Mouse (Mus musculus): ENCODE measurements around the gene Tex261.

Tex261 gene

DNA sequence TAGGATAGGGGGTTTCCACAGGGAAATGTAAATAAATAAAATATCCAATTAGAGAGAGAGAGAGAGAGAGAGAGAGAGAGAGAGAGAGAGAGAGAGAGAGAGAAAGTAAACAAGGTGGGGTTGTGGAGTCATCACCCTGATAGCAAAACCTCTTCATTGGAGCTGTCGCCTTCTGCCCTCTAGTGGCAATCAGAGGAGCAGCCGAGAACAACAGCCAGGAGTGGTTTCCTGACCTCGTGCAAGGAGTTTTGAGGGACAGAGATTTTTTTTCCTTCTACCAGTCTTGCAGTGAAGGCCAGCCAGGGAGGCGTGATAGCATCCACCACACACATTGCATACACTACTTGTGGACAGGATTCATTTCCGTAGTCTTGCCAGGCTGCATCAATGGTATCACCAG, 3.4 kb upstream of the Tex261 start:
- Histone ChIP-seq H3K27me3 (ENCODE audit: control insufficient read depth, insufficient read depth, low read length, poor library complexity, severe bottlenecking) (no peaks in the 10 kb centered on the region), H3K36me3 (ENCODE audit: control insufficient read depth, insufficient read depth, low read length, poor library complexity, severe bottlenecking) (no peaks in the 10 kb centered on the region)
- DNase-seq (ENCODE audit: low read depth, low spot score): peak; percentile 75

DNA sequence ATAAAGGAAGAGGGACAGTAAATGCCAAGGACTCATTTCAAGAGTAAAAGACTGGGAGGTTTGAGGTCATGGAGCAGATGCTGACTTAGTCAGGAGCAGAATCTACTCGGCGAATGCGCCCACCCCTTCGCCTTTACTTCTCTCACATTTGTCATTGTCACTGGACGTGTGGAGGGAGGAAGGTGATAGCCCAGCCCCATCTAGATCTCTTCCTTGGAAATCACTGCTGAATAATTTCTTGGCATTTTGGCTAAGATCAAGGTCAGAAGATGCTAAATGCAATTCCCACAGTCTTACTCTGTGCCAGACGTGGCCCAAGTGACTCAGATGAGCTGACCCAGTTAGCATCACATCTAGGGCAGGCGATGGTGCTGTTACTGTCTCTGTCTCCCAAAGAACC, 2.7 kb upstream of the Tex261 start:
- no peak for DNase-seq (ENCODE audit: low read depth, low spot score)
- no peaks in the 10 kb centered on the region for H3K27me3 ChIP-seq (ENCODE audit: control insufficient read depth, insufficient read depth, low read length, poor library complexity, severe bottlenecking)
- H3K36me3 ChIP-seq (ENCODE audit: control insufficient read depth, insufficient read depth, low read length, poor library complexity, severe bottlenecking): no peaks in the 10 kb centered on the region

DNA sequence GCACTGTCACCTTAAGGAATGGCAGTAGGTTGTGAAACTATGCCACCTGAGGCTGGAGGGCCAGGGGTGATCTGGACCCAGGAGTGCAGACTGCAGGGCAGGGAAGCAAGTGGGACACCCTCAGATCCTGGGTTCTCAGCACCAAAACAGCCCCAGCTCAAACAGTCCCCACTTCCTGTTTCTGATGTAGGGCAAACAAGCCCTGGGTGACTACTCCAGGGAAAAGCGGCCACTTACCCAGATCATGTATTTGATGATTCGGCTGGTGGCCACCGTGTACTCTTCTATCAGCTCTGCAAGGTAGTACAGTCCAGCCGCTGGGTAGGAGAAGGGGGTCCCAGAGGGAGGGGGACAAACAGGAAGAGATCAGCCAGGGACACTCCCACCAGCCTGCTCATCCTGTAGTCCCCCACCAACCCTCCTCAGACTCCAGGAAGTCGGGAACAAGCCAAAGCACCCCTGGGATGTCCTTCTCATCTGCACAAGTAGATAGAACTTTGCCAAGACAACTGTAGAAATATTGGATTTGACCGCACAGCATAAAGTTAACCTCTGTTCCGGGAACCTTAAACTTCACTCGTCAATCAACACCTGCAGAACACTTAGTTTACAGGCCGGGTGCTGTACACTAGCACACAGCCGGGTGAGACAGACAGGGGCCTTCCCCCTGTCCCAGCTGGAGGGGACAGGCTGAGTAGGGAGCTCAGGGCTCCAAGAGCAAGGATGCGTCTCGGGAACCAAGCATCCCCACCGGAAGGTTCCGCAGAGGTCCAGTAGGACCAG, 641 bp downstream of the Tex261 start:
- peaks cover 4% of the 10 kb centered on the region; the same call in 1 of the 2 replicates for H3K36me3 ChIP-seq (ENCODE audit: control insufficient read depth, insufficient read depth, low read length, poor library complexity, severe bottlenecking)
- no peaks in the 10 kb centered on the region for H3K27me3 ChIP-seq (ENCODE audit: control insufficient read depth, insufficient read depth, low read length, poor library complexity, severe bottlenecking)
- peak; percentile 27 for DNase-seq (ENCODE audit: low read depth, low spot score)

GRCm38 (mm10) chr6:83774126-83774525, 1.5 kb downstream of the Tex261 start:
- no peak for DNase-seq (ENCODE audit: low read depth, low spot score)
- Histone ChIP-seq H3K27me3 (ENCODE audit: control insufficient read depth, insufficient read depth, low read length, poor library complexity, severe bottlenecking) (no peaks in the 10 kb centered on the region), H3K36me3 (ENCODE audit: control insufficient read depth, insufficient read depth, low read length, poor library complexity, severe bottlenecking) (peaks cover 4% of the 10 kb centered on the region; the same call in 1 of the 2 replicates)

- Histone ChIP-seq H3K36me3 (ENCODE audit: control insufficient read depth, insufficient read depth, low read length, poor library complexity, severe bottlenecking) (peaks cover 4% of the 10 kb centered on the region), H3K27me3 (ENCODE audit: control insufficient read depth, insufficient read depth, low read length, poor library complexity, severe bottlenecking) (no peaks in the 10 kb centered on the region)
- no peak for DNase-seq (ENCODE audit: low read depth, low spot score)
Measured at GRCm38 (mm10) chr6:83768485-83768884, 7.1 kb downstream of the Tex261 start.

DNA sequence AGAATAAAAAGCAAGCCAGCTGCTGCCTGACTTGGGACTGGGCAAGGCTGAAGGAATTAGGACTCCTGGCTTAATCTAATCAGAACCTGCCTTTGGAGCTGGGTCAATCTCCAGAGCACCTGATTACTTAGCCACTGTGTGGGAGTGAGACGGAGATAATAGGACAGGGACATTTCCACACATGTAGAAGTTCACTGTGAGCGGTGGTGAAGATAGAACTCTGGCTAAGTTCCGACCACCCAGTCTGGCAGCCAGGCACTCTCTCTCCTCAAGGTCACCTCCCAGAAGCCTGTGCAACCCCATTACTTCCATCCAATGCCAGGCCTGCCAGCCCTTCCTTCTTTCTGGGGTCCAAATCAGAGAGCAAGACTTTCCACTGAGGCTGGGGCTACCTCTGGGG, 8.6 kb downstream of the Tex261 start:
- no peak for DNase-seq (ENCODE audit: low read depth, low spot score)
- peaks cover 4% of the 10 kb centered on the region for H3K36me3 ChIP-seq (ENCODE audit: control insufficient read depth, insufficient read depth, low read length, poor library complexity, severe bottlenecking)
- no peaks in the 10 kb centered on the region for H3K27me3 ChIP-seq (ENCODE audit: control insufficient read depth, insufficient read depth, low read length, poor library complexity, severe bottlenecking)

DNA sequence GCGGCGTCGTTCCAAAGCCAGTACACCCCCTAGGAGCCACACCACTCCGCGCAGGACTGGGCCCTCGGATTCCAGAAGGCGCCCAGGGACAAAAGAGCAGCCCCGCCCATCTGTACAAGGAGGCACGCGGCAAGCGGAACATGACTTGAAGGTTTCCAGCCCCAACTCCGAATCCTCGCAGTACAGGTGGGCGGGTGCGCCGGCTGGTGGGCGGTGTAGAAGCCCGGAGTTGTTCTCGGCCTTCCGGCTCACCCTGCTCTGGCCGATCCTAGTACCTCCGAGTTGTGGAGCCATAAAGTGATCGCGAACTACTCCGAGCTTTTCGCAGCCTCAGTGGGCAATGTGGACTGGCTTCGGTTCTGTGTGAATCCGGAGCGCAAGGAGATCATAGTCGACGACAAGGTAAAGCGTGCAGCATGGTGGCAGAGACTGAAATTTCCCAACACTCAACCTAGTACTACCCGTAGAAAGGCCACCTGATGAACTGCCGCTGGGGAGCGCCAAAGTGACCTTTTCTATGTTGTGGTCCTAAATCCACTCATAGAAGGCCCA, 12.7 kb downstream of the Tex261 start:
- DNase-seq (ENCODE audit: low read depth, low spot score): peak; percentile 31
- no peaks in the 10 kb centered on the region for H3K36me3 ChIP-seq (ENCODE audit: control insufficient read depth, insufficient read depth, low read length, poor library complexity, severe bottlenecking)
- no peaks in the 10 kb centered on the region for H3K27me3 ChIP-seq (ENCODE audit: control insufficient read depth, insufficient read depth, low read length, poor library complexity, severe bottlenecking)

- no peak for DNase-seq (ENCODE audit: low read depth, low spot score)
- no peaks in the 10 kb centered on the region for H3K27me3 ChIP-seq (ENCODE audit: control insufficient read depth, insufficient read depth, low read length, poor library complexity, severe bottlenecking)
Measured at GRCm38 (mm10) chr6:83762344-83762743, 13.3 kb downstream of the Tex261 start, which contains the start of gene Ankrd53. Ankrd53 (plus strand) TSS chr6:83762644.

DNA sequence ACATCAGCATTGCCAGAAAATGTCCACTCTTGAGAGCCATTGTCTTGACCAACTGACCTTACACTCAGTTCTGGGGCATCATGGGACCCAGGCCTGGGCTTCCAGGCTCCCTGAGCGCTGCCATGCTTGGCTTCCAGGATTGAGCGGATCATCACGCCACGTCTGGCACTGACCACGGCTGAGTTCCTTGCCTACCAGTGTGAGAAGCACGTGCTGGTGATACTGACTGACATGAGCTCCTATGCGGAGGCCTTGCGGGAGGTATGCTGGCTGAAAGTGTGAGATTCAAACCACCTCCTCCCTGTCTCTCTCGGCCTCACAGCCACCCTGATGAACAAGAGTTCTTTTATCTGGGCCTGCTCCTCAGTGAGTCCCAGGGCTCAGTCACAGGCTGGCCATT, 19.6 kb downstream of the Tex261 start:
- H3K36me3 ChIP-seq (ENCODE audit: control insufficient read depth, insufficient read depth, low read length, poor library complexity, severe bottlenecking): no peaks in the 10 kb centered on the region
- H3K27me3 ChIP-seq (ENCODE audit: control insufficient read depth, insufficient read depth, low read length, poor library complexity, severe bottlenecking): no peaks in the 10 kb centered on the region
- no peak for DNase-seq (ENCODE audit: low read depth, low spot score)

More at GRCm38 (mm10) chr6:83762344-83762743, 13.3 kb downstream of the Tex261 start, which contains the start of gene Ankrd53:
- no peaks in the 10 kb centered on the region for H3K36me3 ChIP-seq (ENCODE audit: control insufficient read depth, insufficient read depth, low read length, poor library complexity, severe bottlenecking)

DNA sequence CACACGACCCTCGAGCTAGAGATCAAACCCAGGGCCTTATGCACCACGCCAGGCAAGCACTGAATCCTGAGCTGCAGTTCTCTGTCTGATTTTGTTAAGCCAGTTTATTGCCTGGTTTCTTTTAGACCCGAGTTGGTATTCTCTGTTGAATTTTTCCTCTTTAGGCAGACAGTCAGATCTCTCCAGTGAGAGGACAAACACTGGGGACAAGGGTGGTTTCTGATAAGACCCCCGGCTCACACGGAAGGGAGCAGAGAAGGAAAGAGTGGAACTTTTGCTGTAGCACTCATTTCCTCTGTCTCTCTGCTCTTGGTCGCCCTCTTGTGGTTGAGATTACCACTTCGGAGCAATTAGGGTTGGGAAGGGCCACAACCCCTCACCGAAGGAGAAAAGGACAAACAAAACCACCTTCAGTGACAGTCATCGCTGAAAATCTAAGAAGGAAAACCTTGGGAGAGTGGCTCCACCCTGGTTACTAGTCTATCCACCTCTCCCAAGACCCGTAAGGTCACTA, 25.4 kb downstream of the Tex261 start:
- H3K27me3 ChIP-seq (ENCODE audit: control insufficient read depth, insufficient read depth, low read length, poor library complexity, severe bottlenecking): no peaks in the 10 kb centered on the region
- peak; percentile 68 for DNase-seq (ENCODE audit: low read depth, low spot score)

DNA sequence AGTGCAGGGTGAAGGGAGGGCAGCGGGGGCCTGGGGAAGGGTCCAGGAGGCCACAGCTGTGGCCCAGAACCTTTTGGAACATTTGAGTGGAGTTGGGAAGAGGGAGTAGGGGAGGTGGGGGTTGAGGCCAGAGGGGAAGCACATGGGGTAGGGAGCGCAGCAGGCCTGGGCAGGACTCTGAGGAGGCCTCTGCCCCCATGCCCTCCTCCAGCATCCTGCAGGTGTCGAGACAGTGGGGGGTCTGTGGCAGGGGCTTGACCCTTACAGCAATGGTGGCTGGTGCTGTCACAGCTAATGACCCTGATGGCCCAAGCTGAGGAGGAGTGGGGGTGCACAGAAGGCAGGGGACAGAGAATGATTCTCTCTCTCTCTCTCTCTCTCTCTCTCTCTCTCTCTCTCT, 26.3 kb downstream of the Tex261 start:
- no peak for DNase-seq (ENCODE audit: low read depth, low spot score)
- H3K27me3 ChIP-seq (ENCODE audit: control insufficient read depth, insufficient read depth, low read length, poor library complexity, severe bottlenecking): no peaks in the 10 kb centered on the region
- no peaks in the 10 kb centered on the region for H3K36me3 ChIP-seq (ENCODE audit: control insufficient read depth, insufficient read depth, low read length, poor library complexity, severe bottlenecking)

More for the DNA sequence above, 25.4 kb downstream of the Tex261 start:
- H3K36me3 ChIP-seq (ENCODE audit: control insufficient read depth, insufficient read depth, low read length, poor library complexity, severe bottlenecking): no peaks in the 10 kb centered on the region

GRCm38 (mm10) chr6:83745466-83745865, 30.1 kb downstream of the Tex261 start:
- no peaks in the 10 kb centered on the region for H3K36me3 ChIP-seq (ENCODE audit: control insufficient read depth, insufficient read depth, low read length, poor library complexity, severe bottlenecking)
- DNase-seq (ENCODE audit: low read depth, low spot score): no peak
- no peaks in the 10 kb centered on the region for H3K27me3 ChIP-seq (ENCODE audit: control insufficient read depth, insufficient read depth, low read length, poor library complexity, severe bottlenecking)

- DNase-seq (ENCODE audit: low read depth, low spot score): no peak
- Histone ChIP-seq H3K27me3 (ENCODE audit: control insufficient read depth, insufficient read depth, low read length, poor library complexity, severe bottlenecking) (no peaks in the 10 kb centered on the region), H3K36me3 (ENCODE audit: control insufficient read depth, insufficient read depth, low read length, poor library complexity, severe bottlenecking) (no peaks in the 10 kb centered on the region)
Measured at GRCm38 (mm10) chr6:83744557-83744956, 31.1 kb downstream of the Tex261 start.

DNA sequence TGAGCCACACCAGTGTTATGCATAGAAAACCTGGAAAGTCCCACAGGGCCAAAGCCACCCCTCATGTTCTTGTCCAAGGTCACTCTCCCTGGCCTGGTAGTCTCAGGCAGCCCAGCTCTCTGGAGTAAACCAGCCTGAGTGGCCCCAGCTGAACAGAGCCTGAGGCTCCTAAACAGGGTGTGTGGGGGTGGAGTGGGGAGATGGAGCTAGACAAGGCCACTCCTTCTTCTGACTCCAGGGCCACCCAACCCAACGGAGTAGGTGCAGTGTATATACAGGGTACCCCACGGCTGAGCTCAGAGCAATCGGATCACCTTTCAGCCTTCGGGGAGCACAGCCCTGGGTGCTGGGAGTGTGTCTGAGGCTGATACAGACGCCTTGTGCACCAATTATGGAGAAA, 31.5 kb downstream of the Tex261 start:
- Histone ChIP-seq H3K36me3 (ENCODE audit: control insufficient read depth, insufficient read depth, low read length, poor library complexity, severe bottlenecking) (no peaks in the 10 kb centered on the region), H3K27me3 (ENCODE audit: control insufficient read depth, insufficient read depth, low read length, poor library complexity, severe bottlenecking) (no peaks in the 10 kb centered on the region)
- DNase-seq (ENCODE audit: low read depth, low spot score): no peak

GRCm38 (mm10) chr6:83743212-83743611, 32.4 kb downstream of the Tex261 start:
- Histone ChIP-seq H3K27me3 (ENCODE audit: control insufficient read depth, insufficient read depth, low read length, poor library complexity, severe bottlenecking) (no peaks in the 10 kb centered on the region), H3K36me3 (ENCODE audit: control insufficient read depth, insufficient read depth, low read length, poor library complexity, severe bottlenecking) (no peaks in the 10 kb centered on the region)
- no peak for DNase-seq (ENCODE audit: low read depth, low spot score)
